Mouse (Mus musculus) B cell, adult 2 months (primary cell): ENCODE results near the gene Ndufs5.

Experiments used
- DNase-seq, 2 experiments: peaks; one replicate each; pipeline ENCODE4 v3.0.0; 2022

Gene Ndufs5

DNA sequence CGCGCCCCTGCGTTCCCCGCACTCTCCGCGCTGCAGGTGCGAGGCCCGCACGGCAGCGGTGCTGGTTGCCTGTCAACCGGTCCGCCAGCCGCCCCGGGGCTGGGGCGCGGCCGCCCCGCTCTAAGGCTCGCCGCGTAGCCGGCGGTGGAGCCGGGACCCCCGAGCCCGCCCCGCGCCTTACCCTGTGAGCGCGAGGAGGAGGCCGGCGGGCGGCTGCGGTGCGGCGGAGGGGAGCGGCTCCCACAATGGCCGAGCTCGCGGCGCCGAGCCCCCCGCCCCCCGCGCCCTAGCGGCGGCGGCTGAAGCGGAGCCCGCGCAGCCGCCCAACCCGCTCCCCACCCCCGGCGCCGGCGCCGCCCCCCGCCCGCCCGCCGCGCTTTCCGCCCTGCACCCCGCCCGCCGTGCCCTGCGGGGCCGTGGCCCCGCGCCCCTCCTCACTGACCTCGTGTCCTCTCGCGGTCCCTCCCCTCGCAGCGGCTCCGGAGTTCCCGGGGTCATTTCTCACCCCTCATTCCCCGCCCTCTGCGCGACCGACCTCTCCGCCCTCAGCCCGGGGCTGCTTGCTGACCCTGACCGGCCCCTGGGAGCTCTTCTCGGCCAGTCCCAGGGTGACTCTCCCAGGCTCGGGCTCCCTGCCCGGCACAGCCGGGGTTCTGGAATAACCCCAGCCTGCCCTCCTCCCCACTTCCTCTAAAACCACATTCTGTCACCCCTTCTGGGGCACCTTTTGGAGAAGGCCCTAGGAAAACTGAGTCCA is 30.8 kb downstream of the Ndufs5 start:
- DNase-seq = peak; percentile 14 to 38

DNA sequence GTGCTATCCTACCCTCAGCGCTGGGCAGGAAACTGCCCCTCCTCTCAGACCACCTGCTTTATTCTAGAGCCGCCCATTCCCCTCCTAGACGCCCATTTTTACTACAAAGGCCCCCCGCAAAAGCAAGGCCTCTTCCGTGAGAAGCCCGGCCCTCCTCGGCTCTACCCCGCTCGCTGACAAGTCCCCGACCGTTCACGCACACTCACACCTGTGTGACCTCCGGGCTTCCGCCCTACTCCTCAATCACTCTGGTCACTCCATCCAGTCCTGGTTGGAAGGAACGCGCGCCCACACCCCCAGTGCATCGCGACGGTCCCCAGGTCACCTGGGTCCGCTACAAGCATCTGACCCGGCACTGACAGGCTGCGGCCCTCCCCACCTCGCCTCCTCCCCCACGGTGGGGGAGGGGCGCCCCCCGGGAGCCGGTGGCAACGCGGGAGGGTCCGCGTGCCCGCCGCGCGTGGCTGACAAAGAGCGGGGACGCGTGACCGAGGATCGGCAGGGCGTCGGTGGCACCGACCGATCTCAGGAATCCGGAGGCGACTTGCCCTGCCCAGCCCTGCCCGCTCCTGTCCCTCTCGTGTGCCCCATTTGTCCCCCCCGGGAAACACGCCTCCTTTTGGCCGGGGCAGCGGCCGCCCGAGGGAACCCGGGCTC is 31.5 kb downstream of the Ndufs5 start:
- peak in 1 of 2 experiments; percentile 22 for DNase-seq

GRCm38 (mm10) chr4:123685506-123686242 is 32.3 kb downstream of the Ndufs5 start:
- no peak for DNase-seq

DNA sequence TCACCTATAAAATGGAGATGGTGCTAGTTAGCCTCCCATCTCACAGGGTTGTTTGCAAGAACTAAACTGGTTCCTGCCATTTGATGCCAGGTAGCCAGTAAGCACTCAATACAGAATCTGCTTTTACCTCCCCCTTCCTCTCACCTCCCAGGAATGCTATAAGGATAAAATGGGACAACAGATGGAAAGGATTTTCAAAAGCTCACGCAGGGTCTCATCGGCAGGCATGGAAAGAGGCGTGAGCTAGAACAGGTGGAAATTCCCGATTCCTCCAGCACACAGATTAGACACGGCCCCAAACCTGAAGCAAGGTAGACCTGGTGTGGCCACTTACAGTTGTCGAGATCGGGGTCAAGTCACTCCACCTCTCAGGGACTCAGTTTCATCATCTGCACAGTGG is 33.0 kb downstream of the Ndufs5 start:
- DNase-seq = no peak

DNA sequence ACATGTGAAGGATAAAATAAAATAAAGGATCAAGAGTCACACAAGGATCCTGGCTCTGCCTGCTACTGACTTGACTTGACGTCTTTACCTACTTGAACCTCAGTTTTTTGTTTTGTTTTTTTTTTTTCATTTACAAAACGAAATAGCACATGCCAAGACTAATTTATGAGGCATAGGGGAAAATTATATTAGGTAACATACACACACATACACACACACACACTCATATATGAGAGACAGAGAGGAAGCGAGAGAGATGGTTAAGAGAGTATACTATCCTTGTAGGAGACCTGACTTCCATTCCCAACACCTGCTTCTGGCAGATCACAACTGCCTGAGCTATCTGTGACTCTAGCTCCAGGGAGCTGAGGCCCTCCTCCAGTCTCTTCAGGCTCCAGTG is 33.7 kb downstream of the Ndufs5 start, which contains the start of gene Macf1:
Gene Macf1 (minus strand): TSS at position 101 of the 400 bp plus-strand sequence.
- DNase-seq = no peak

DNA sequence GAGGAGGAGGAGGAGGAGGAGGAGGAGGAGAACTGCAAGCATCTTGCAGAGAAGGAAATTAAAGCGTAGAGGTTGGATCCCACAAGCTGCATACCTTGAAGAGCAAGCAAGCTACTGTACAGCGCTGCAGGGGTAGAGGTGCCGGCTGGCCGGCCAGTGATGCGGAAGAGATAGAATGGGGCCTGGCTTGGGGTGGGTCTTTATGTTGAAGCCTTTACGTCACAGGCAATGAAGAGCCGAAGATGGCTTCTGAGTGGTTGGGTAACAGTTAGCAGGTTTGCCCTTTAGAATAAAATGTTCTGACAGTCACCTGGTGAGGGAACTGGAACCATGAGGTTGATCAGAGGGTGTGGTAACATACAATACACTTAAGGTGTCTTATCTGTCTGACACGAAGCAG is 35.7 kb downstream of the Ndufs5 start:
- DNase-seq = no peak

- DNase-seq = no peak
These were observed 37.0 kb downstream of the Ndufs5 start for GRCm38 (mm10) chr4:123680962-123681361.

- DNase-seq = no peak
These were observed 40.8 kb downstream of the Ndufs5 start for GRCm38 (mm10) chr4:123677060-123677804.

DNA sequence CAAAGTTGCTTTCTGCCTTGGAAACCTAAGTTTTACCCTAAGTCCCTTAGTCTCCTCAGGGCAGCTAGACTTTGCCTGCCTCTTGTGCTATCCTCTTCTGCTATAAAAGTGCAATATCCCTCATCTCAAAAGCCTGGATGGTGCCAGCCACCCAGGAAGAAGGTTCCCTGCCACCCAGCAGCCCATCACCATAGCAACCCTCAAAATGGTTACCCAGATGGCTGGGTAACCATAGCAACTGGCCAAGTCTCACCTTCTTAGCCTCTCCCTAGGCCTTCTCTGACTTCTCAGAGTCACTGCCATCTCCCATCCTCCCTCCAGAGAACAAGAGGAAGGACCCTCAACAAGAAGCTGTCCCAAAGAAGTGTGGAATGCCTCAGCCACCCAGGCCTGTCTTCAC is 47.4 kb downstream of the Ndufs5 start:
- DNase-seq = no peak

DNA sequence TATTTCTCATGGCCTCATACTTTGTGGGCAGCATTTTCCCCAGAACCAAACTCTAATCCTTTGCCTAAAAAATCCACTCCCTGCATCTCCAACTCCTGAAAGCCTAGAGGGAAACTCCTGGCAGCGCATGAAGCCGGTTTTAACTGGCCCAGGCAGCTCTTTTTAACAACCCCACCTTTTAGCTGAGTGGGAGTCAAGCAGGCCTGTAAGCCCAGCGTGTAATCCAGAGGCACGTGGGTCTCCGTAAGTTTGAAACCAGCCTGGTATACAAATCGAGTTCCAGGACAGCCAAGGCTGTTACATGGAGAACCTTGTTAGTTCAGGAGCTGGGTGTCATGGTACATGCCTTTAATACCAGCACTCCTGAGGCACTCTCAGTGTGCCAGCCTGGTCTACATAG is 48.3 kb downstream of the Ndufs5 start:
- no peak for DNase-seq

- DNase-seq = peak; percentile 75 to 79
These were observed 50.6 kb downstream of the Ndufs5 start for GRCm38 (mm10) chr4:123667260-123667867.

GRCm38 (mm10) chr4:123666517-123666916 is 51.5 kb downstream of the Ndufs5 start:
- DNase-seq = no peak

DNA sequence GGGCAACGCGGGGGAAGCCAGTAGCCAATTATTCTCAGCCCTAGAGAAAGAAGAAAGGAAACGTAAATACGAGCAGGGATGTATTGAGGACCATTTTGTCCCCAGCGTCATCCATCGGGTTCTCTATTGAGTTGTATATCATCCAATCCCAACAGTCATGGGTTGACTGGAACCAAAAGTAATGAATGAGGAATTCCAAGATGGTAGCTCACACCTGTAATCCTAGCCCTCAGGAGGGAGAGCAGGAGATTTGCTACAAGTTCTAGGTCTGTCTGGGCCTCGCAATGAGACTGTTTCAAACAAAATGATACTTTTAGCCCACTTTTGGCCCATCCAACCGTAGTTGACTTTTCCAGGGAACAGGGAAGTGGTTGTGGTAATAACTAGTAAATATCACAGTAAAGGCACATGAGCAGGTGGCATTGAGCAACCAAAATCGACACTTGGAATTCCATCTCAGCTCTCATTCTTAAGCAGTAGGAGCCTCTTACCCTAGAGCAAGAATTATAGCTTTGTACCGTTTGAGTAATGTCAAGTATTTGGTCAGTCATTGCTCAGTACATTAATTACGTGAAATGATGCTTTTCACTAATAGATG is 52.2 kb downstream of the Ndufs5 start:
- DNase-seq = no peak

DNA sequence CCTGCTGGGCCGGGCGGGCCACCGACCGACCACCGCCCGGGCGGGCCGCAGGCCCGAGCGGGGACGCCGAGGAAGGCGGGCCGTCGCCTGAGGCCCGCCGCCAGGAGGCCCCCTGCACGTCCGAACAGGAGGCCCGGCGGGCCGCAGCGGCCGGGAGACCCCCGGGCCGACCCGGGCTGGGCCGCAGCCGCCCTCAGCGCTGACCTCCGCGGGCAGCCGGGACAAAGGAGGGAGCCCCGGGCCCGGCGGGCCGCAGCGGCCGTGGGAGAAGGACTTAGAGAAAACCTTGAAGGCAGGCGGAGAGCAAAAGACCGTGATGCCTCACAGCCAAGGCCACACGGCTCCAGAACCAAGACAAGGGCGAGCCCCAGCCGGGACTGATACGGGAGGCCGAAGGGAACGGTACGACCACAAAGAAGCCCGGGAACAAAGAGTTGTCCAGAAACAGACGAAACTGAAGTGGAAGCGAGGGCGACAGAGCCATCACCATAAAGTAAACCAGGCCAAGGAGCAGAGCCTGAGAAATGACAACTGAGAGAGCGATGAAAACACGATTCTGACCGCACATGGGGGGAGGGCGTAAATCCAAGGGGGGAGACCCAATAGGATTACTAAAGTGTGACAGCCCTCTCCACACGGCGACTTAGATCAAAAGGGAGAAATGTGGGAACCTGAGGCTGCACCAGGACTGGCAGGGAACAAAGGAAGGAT is 52.9 kb downstream of the Ndufs5 start:
- DNase-seq = peak; percentile 22 to 24

DNA sequence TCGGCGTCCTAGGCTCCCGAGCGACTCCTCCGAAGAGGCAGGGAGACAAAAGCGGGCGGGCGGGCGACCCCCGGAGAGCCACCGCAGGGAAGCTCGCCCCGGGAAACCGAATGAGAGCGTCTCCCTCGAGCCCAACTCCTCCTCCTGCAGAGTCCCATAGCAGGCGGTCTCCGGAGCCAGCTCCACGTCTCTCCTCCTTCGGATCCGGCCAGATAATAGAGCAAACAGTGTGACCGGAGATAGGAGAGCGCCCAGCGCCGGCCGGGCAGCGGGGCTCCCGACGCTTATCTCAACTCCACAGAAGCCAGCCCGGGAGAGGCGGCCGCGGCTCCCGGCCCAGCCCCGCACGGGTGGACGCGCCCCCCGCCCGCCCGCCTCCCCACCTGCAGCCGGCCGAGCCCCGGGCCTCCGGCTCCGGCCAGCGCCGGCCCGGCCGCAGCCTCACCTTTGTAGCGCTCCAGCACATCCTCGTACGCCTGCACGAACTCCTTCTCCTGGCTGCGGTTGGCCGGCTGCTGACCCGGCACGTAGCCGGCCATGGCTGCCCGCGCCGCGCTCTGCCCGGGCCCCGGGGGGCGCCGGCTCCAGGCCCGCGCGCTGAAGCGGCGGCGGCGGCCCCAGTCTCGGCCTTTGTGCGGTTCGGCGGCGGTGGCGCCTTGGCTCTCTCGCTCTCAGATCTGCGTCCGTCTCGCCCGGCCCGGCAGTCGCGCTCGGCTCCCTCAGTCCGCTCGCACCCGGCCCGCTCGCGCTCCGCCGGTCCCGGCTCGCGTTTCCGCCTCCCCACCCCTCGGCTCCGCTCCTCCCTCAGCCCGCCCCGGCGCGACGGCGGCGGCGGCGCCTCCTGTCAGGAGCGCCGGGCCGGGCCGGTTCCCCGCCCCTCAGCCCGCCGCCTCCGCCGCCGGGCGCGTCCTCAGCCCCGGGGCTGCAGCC is 53.7 kb downstream of the Ndufs5 start:
- DNase-seq = peak; percentile 58 to 62

GRCm38 (mm10) chr4:123663688-123663965 is 54.4 kb downstream of the Ndufs5 start:
- peak; percentile 15 to 19 for DNase-seq

DNA sequence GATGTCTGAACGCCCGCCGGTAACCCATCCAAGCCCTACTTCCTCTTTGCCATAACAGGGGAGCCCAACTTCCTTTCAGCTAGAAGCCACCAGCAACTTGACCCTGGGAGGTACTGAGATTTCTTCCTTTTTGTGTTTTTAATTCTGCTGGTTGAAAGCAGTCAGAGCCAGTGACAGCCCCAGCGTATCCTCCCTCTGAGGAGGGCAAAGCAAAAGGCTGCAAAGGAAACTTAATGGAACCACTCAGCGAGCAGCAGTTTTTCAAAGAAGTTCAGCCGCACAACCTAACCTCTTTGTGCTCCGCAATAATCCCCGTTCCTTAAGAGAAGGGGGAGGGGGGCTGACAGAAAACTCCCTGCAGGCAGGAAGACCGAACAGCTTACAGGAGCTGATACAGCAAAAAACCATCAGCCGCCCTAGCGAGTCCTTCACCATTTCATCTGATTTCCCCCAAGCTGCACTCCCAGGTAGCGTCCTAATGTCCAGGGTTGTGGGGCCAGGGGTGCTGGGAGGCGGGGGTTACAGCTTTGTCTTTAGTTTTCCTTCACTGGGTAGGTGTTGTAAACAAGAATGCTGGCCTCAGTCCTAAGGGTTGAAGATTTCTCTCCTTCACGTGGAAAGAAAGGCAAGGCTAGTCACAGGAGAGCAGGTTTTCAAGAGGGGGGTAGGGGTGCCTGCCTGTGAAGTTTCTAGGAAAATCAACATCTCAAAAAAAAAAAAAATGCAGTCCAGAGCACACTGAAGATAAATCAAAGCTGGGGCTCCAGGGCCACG is 54.9 kb downstream of the Ndufs5 start:
- DNase-seq = peak; percentile 33 to 37
